ENCODE assay signal across 25 mouse cellular contexts in the genomic region with DNA sequence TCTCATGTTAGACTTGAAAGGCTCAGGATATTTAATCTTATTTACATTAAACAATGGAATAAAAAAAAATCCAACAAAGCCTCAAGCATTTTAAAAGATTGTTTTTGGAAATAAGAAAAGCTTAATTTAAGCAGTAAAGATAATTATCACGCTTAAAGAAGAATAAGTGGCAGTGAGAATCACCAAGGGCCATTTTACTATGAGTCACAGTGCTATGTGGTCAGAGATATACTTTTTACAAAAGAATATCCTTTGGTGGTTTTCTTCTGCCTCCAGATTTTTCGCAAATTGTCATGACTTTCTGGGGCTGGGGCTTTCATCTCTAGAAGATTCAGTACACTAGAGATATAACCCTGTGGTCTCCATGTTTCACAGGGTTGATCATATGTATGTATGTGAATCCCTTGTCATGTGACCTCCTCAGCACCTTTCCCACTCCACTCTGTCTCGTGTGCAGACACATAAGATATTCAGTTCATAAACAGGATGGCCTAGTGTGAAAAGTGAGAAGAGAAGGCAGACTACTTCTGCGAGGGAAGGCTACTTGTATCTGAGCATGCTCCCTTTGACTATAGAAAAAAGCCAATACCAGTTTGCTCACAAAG. TPM values are rescaled to one million over a fixed set of nuclear protein-coding genes. Genes with fewer than 3 reads are reported as not detected.
DNase-seq lines count a peak whose midpoint lies in the region; ATAC-seq lines count a peak whose summit lies in the region.
"Had no signal": no experiment of that assay in that cellular context is flagged by ENCODE, and none has a peak within 500 bp of the region (broad histone marks: within the 10 kb centered on the region; RNA-seq: fewer than 3 reads in every experiment).

No protein-coding gene starts in this region.

- H3K36me3 ChIP-seq in liver, embryonic 12.5 days = no peaks in the 10 kb centered on the region
- H3K36me3 ChIP-seq in liver, embryonic 11.5 days (ENCODE audit: control insufficient read depth, insufficient read depth, low read length) = no peaks in the 10 kb centered on the region
- no peaks in the 10 kb centered on the region for H3K36me3 ChIP-seq in hindbrain, embryonic 10.5 days
- H3K36me3 ChIP-seq: embryonic facial prominence, embryonic 12.5 days; embryonic facial prominence, embryonic 15.5 days; hindbrain, embryonic 13.5 days had no signal

- WGBS in liver, embryonic 12.5 days (ENCODE audit: insufficient replicate concordance) = 66% methylated on average over 4 of the region's 4 CpGs
- WGBS in liver, embryonic 11.5 days = 74% methylated on average over 4 of the region's 4 CpGs
- WGBS in hindbrain, embryonic 10.5 days = 82% methylated on average over 4 of the region's 4 CpGs

- no peak overlapping the region for H3K9ac ChIP-seq in liver, embryonic 12.5 days
- no peak overlapping the region for H3K9ac ChIP-seq in liver, embryonic 11.5 days (ENCODE audit: low read depth, low read length)
- H3K9ac ChIP-seq: embryonic facial prominence, embryonic 12.5 days; embryonic facial prominence, embryonic 15.5 days; forebrain, postnatal 0 days; hindbrain, embryonic 13.5 days had no signal

- no peak overlapping the region for H3K4me2 ChIP-seq in liver, embryonic 12.5 days
- no peak overlapping the region for H3K4me2 ChIP-seq in liver, embryonic 11.5 days
- H3K4me2 ChIP-seq: embryonic facial prominence, embryonic 12.5 days; embryonic facial prominence, embryonic 15.5 days; heart, embryonic 11.5 days; hindbrain, embryonic 13.5 days had no signal

- H3K27me3 ChIP-seq in liver, embryonic 12.5 days (replicated peaks) = no peaks in the 10 kb centered on the region
- H3K27me3 ChIP-seq in liver, embryonic 11.5 days (replicated peaks; ENCODE audit: control insufficient read depth, insufficient read depth, low read length) = no peaks in the 10 kb centered on the region
- no peaks in the 10 kb centered on the region for H3K27me3 ChIP-seq in hindbrain, embryonic 10.5 days (ENCODE audit: insufficient read depth, poor library complexity, severe bottlenecking)
- H3K27me3 ChIP-seq: embryonic facial prominence, embryonic 12.5 days; embryonic facial prominence, embryonic 15.5 days; hindbrain, embryonic 13.5 days had no signal

- no peaks in the 10 kb centered on the region for H3K9me3 ChIP-seq in liver, embryonic 12.5 days (replicated peaks)
- H3K9me3 ChIP-seq in liver, embryonic 11.5 days (ENCODE audit: control insufficient read depth, low read length) = no peaks in the 10 kb centered on the region
- no peaks in the 10 kb centered on the region for H3K9me3 ChIP-seq in hindbrain, embryonic 10.5 days
- H3K9me3 ChIP-seq: embryonic facial prominence, embryonic 12.5 days; embryonic facial prominence, embryonic 15.5 days; hindbrain, embryonic 13.5 days had no signal

- peak overlapping the region; percentile 58 for H3K27ac ChIP-seq in liver, embryonic 12.5 days
- H3K27ac ChIP-seq in liver, embryonic 11.5 days (ENCODE audit: low read depth, low read length) = no peak overlapping the region
- H3K27ac ChIP-seq in hindbrain, embryonic 10.5 days = no peak overlapping the region
- H3K27ac ChIP-seq: embryonic facial prominence, embryonic 12.5 days; embryonic facial prominence, embryonic 15.5 days; gastrocnemius, adult 2 months; hindbrain, embryonic 13.5 days had no signal

- H3K4me1 ChIP-seq in liver, embryonic 12.5 days = peaks cover 56% of the 10 kb centered on the region
- H3K4me1 ChIP-seq in liver, embryonic 11.5 days (replicated peaks; ENCODE audit: control insufficient read depth, insufficient read depth, low read length) = peaks cover 18% of the 10 kb centered on the region; the same call in 1 of the 2 replicates
- H3K4me1 ChIP-seq in hindbrain, embryonic 10.5 days (replicated peaks) = no peaks in the 10 kb centered on the region
- H3K4me1 ChIP-seq: embryonic facial prominence, embryonic 12.5 days; embryonic facial prominence, embryonic 15.5 days; hindbrain, embryonic 13.5 days had no signal

- no peak for ATAC-seq in liver, embryonic 12.5 days
- ATAC-seq in liver, embryonic 11.5 days (replicated peaks; ENCODE audit: low FRiP score) = no peak
- peak; percentile 15 for ATAC-seq in CD4-positive, CD25-positive, alpha-beta regulatory T cell, adult 4 months
- ATAC-seq: forebrain, embryonic 14.5 days; forebrain, postnatal 0 days; hindbrain, embryonic 16.5 days; inflammation-experienced regulatory T-cells, adult 6 months; Patski had no signal

- no peak overlapping the region for H3K4me3 ChIP-seq in liver, embryonic 12.5 days
- no peak overlapping the region for H3K4me3 ChIP-seq in liver, embryonic 11.5 days (ENCODE audit: low read depth, low read length)
- no peak overlapping the region for H3K4me3 ChIP-seq in hindbrain, embryonic 10.5 days
- H3K4me3 ChIP-seq: embryonic facial prominence, embryonic 12.5 days; embryonic facial prominence, embryonic 15.5 days; gastrocnemius, adult 2 months; hindbrain, embryonic 13.5 days had no signal

- no peak for DNase-seq in liver, embryonic 11.5 days (ENCODE audit: low spot score)
- DNase-seq in naive thymus-derived CD4-positive, alpha-beta T cell, adult 2 months (ENCODE audit: low read depth) = peak; percentile 42
- no peak for DNase-seq in hindbrain, embryonic 10.5 days (ENCODE audit: low spot score)
- no peak for DNase-seq in thymus, adult 18-20 months
- DNase-seq: adrenal gland, adult 2 months; adrenal gland, postnatal 14 days; B cell, adult 2 months; cerebellum, adult 11 months; cerebellum, adult 2 months; cerebellum, adult 9-11 months; cerebellum, postnatal 25 days; forebrain, postnatal 0 days; gastrocnemius, adult 2 months; gastrocnemius, postnatal 14 days; heart, adult 11 months had no signal

RNA-seq across cellular contexts. Expression of a gene that starts 50.8 kb away (rescaled TPM):
- polyA plus RNA-seq in liver, embryonic 12.5 days (2016; fragmentation: Nextera tagmentation; extraction: Ambion mirVana) = 89.2 and 89.3 TPM in 2 replicates
- polyA plus RNA-seq in liver, embryonic 11.5 days (2014; fragmentation: Nextera tagmentation; extraction: Ambion mirVana) = 107 and 127 TPM in 2 replicates
- polyA plus RNA-seq in CD4-positive, CD25-positive, alpha-beta regulatory T cell, adult 4 months (2017; shearing (Covaris generic)) = 100 to 1,000 TPM; 134 to 140 TPM
- 114 and 124 TPM in 2 replicates for polyA plus RNA-seq in hindbrain, embryonic 10.5 days (2016; fragmentation: Nextera tagmentation; extraction: Ambion mirVana)
